Mouse (Mus musculus): ENCODE results near the gene Pm20d1.

Pm20d1 gene

GRCm38 (mm10) chr1:131828297-131829126 is 31.3 kb downstream of the Pm20d1 start:
- peak; percentile 41 for DNase-seq (ENCODE audit: extremely low read depth, low read depth)

GRCm38 (mm10) chr1:131829279-131829678 is 32.1 kb downstream of the Pm20d1 start:
- peak; percentile 11 for DNase-seq (ENCODE audit: extremely low read depth, low read depth)

- no peak for DNase-seq (ENCODE audit: extremely low read depth, low read depth)
Observed at GRCm38 (mm10) chr1:131830561-131830960, 33.4 kb downstream of the Pm20d1 start.

GRCm38 (mm10) chr1:131830971-131831641 is 33.9 kb downstream of the Pm20d1 start:
- no peak for DNase-seq (ENCODE audit: extremely low read depth, low read depth)

- DNase-seq (ENCODE audit: extremely low read depth, low read depth) = no peak
Observed at GRCm38 (mm10) chr1:131837035-131837434, 39.9 kb downstream of the Pm20d1 start.

- DNase-seq (ENCODE audit: extremely low read depth, low read depth) = no peak
Observed at GRCm38 (mm10) chr1:131838542-131838941, 41.4 kb downstream of the Pm20d1 start.

GRCm38 (mm10) chr1:131839279-131839678 is 42.1 kb downstream of the Pm20d1 start:
- DNase-seq (ENCODE audit: extremely low read depth, low read depth) = no peak

GRCm38 (mm10) chr1:131842221-131842620 is 45.0 kb downstream of the Pm20d1 start:
- no peak for DNase-seq (ENCODE audit: extremely low read depth, low read depth)

GRCm38 (mm10) chr1:131843758-131844157 is 46.6 kb downstream of the Pm20d1 start:
- no peak for DNase-seq (ENCODE audit: extremely low read depth, low read depth)

GRCm38 (mm10) chr1:131844883-131845282 is 47.7 kb downstream of the Pm20d1 start:
- DNase-seq (ENCODE audit: extremely low read depth, low read depth) = no peak

- no peak for DNase-seq (ENCODE audit: extremely low read depth, low read depth)
Observed at GRCm38 (mm10) chr1:131846255-131846654, 49.1 kb downstream of the Pm20d1 start.

- DNase-seq (ENCODE audit: extremely low read depth, low read depth) = no peak
Observed at GRCm38 (mm10) chr1:131861811-131862210, 64.6 kb downstream of the Pm20d1 start.

- no peak for DNase-seq (ENCODE audit: extremely low read depth, low read depth)
Observed at GRCm38 (mm10) chr1:131865596-131865995, 68.4 kb downstream of the Pm20d1 start.

GRCm38 (mm10) chr1:131866304-131866999 is 69.3 kb downstream of the Pm20d1 start:
- DNase-seq (ENCODE audit: extremely low read depth, low read depth) = peak; percentile 59

GRCm38 (mm10) chr1:131867093-131867945 is 70.1 kb downstream of the Pm20d1 start, which contains the start of gene Rab29:
Rab29 (plus strand) TSS chr1:131867224.
- DNase-seq (ENCODE audit: extremely low read depth, low read depth) = peak; percentile 96

- no peak for DNase-seq (ENCODE audit: extremely low read depth, low read depth)
Observed at GRCm38 (mm10) chr1:131867946-131868290, 70.7 kb downstream of the Pm20d1 start.

GRCm38 (mm10) chr1:131869561-131869960 is 72.4 kb downstream of the Pm20d1 start:
- no peak for DNase-seq (ENCODE audit: extremely low read depth, low read depth)
